Mouse (Mus musculus) forelimb bud, embryonic 11.5 days (tissue): ENCODE measurements around the gene Spocd1.
A peak's percentile ranks its signal among the peaks of the same experiment; 100 is the strongest.

Experiments
- DNase-seq: peaks from one replicate; pipeline ENCODE4 v3.0.0-alpha.2; 2012; ENCODE audit warnings: low read depth, low spot score

The Spocd1 gene

GRCm38 (mm10) chr4:129974285-129974684, 45.2 kb downstream of the Spocd1 start:
- DNase-seq: no peak

- DNase-seq: no peak
These were observed 48.2 kb downstream of the Spocd1 start for GRCm38 (mm10) chr4:129977256-129977655.

- DNase-seq: no peak
These were observed 49.2 kb downstream of the Spocd1 start for GRCm38 (mm10) chr4:129978227-129978626.

- DNase-seq: no peak
These were observed 49.9 kb downstream of the Spocd1 start for GRCm38 (mm10) chr4:129978930-129979329.

GRCm38 (mm10) chr4:129981657-129982056, 52.6 kb downstream of the Spocd1 start:
- no peak for DNase-seq

GRCm38 (mm10) chr4:129983046-129983445, 54.0 kb downstream of the Spocd1 start:
- DNase-seq: no peak

GRCm38 (mm10) chr4:129983764-129984420, 54.8 kb downstream of the Spocd1 start:
- DNase-seq: no peak

GRCm38 (mm10) chr4:129984421-129985061, 55.5 kb downstream of the Spocd1 start, which contains the start of gene Adgrb2:
TSS of gene Adgrb2 (plus strand) at chr4:129984870.
- DNase-seq: no peak

- no peak for DNase-seq
These were observed 56.2 kb downstream of the Spocd1 start for GRCm38 (mm10) chr4:129985161-129985670.

- peak; percentile 29 for DNase-seq
These were observed 56.8 kb downstream of the Spocd1 start for GRCm38 (mm10) chr4:129985671-129986441.

- DNase-seq: no peak
These were observed 58.9 kb downstream of the Spocd1 start for GRCm38 (mm10) chr4:129987825-129988504.

- no peak for DNase-seq
These were observed 60.9 kb downstream of the Spocd1 start for GRCm38 (mm10) chr4:129989925-129990324.

- DNase-seq: no peak
These were observed 63.7 kb downstream of the Spocd1 start for GRCm38 (mm10) chr4:129992720-129993119.

GRCm38 (mm10) chr4:129993213-129993612, 64.2 kb downstream of the Spocd1 start:
- DNase-seq: no peak

- no peak for DNase-seq
These were observed 65.1 kb downstream of the Spocd1 start for GRCm38 (mm10) chr4:129993944-129994695.

GRCm38 (mm10) chr4:129994728-129995127, 65.7 kb downstream of the Spocd1 start:
- no peak for DNase-seq

- DNase-seq: no peak
These were observed 66.2 kb downstream of the Spocd1 start for GRCm38 (mm10) chr4:129995255-129995654.

GRCm38 (mm10) chr4:129996015-129996414, 67.0 kb downstream of the Spocd1 start:
- DNase-seq: no peak

GRCm38 (mm10) chr4:129998124-129998523, 69.1 kb downstream of the Spocd1 start:
- no peak for DNase-seq

GRCm38 (mm10) chr4:130001710-130002109, 72.7 kb downstream of the Spocd1 start:
- DNase-seq: no peak

- no peak for DNase-seq
These were observed 73.1 kb downstream of the Spocd1 start for GRCm38 (mm10) chr4:130002157-130002556.
